In the genomic region with DNA sequence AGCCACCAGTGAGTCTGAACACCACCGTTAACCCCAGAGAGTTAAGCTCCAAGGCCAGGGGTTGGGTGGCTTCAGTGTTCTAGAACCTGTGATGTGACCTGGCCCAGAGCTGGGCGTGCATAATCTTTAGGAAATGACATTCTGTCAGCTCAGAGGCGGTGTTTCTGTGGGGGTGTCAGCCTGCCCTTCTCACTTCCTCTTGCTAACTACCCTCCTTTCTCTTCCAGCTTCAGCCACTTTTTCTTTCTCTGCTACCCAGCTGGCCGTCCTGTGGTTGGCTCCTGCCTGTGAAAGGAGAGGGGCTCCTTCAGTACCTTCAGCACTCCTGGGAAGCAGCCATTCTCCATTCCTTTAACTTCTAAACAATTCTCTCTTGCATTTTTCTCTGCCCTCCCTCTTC, we compare ENCODE assay signal across 28 mouse cellular contexts. TPM values are rescaled to one million over a fixed set of nuclear protein-coding genes. Genes with fewer than 3 reads are reported as not detected.
A peak's percentile ranks its signal among the peaks of the same experiment; 100 is the strongest.
DNase-seq lines count a peak whose midpoint lies in the region; ATAC-seq lines count a peak whose summit lies in the region.
"Had no signal": no experiment of that assay in that cellular context is flagged by ENCODE, and none has a peak within 500 bp of the region (broad histone marks: within the 10 kb centered on the region; RNA-seq: fewer than 3 reads in every experiment).

No protein-coding gene starts in this region.

- no peaks in the 10 kb centered on the region for H3K27me3 ChIP-seq in heart, embryonic 11.5 days (ENCODE audit: control insufficient read depth, insufficient read depth, low read length)
- H3K27me3 ChIP-seq in liver, embryonic 12.5 days (replicated peaks): no peaks in the 10 kb centered on the region
- H3K27me3 ChIP-seq: heart, embryonic 15.5 days; intestine, embryonic 15.5 days; neural tube, embryonic 15.5 days had no signal

- ATAC-seq in heart, embryonic 11.5 days (replicated peaks; ENCODE audit: insufficient number of reproducible peaks, low FRiP score, low TSS enrichment): no peak
- peak; percentile 64 for ATAC-seq in common myeloid progenitor, adult 5-6 weeks (replicated peaks; ENCODE audit: low read depth, poor library complexity, severe bottlenecking)
- peak; percentile 68 for ATAC-seq in monocyte, adult 5-6 weeks (replicated peaks; ENCODE audit: insufficient number of reproducible peaks, low FRiP score, low TSS enrichment, poor library complexity, severe bottlenecking)
- no peak for ATAC-seq in liver, embryonic 12.5 days
- ATAC-seq: activated CD4-positive, CD25-positive, alpha-beta regulatory T cell, adult 4 months; forebrain, embryonic 16.5 days; hindbrain, embryonic 16.5 days; intestine, embryonic 15.5 days; midbrain, embryonic 16.5 days had no signal

- H3K4me3 ChIP-seq in heart, embryonic 11.5 days (ENCODE audit: low read depth, low read length): no peak overlapping the region
- no peak overlapping the region for H3K4me3 ChIP-seq in liver, embryonic 12.5 days
- H3K4me3 ChIP-seq: forebrain, embryonic 10.5 days; heart, adult 2 months; heart, embryonic 15.5 days; intestine, embryonic 15.5 days; midbrain, embryonic 10.5 days; neural tube, embryonic 15.5 days had no signal

- no peaks in the 10 kb centered on the region for H3K9me3 ChIP-seq in heart, embryonic 11.5 days (replicated peaks; ENCODE audit: control insufficient read depth, low read length)
- no peaks in the 10 kb centered on the region for H3K9me3 ChIP-seq in liver, embryonic 12.5 days (replicated peaks)
- H3K9me3 ChIP-seq: forebrain, embryonic 10.5 days; heart, embryonic 15.5 days; intestine, embryonic 15.5 days; midbrain, embryonic 10.5 days; neural tube, embryonic 15.5 days had no signal

- H3K36me3 ChIP-seq in heart, embryonic 11.5 days (ENCODE audit: control insufficient read depth, insufficient read depth, low read length): no peaks in the 10 kb centered on the region
- H3K36me3 ChIP-seq in liver, embryonic 12.5 days: no peaks in the 10 kb centered on the region
- H3K36me3 ChIP-seq: forebrain, embryonic 10.5 days; G1E; heart, embryonic 15.5 days; intestine, embryonic 15.5 days; midbrain, embryonic 10.5 days; neural tube, embryonic 15.5 days had no signal

- H3K4me1 ChIP-seq in heart, embryonic 11.5 days (ENCODE audit: control insufficient read depth, insufficient read depth, low read length): peaks cover 13% of the 10 kb centered on the region
- no peaks in the 10 kb centered on the region for H3K4me1 ChIP-seq in liver, embryonic 12.5 days
- H3K4me1 ChIP-seq: neural tube, embryonic 15.5 days had no signal

- no peak overlapping the region for H3K4me2 ChIP-seq in heart, embryonic 11.5 days
- H3K4me2 ChIP-seq in liver, embryonic 12.5 days: no peak overlapping the region
- H3K4me2 ChIP-seq: heart, embryonic 15.5 days; intestine, embryonic 15.5 days; neural tube, embryonic 15.5 days had no signal

- H3K27ac ChIP-seq in heart, embryonic 11.5 days (ENCODE audit: low read depth, low read length): no peak overlapping the region
- no peak overlapping the region for H3K27ac ChIP-seq in liver, embryonic 12.5 days
- H3K27ac ChIP-seq: forebrain, embryonic 10.5 days; heart, adult 2 months; heart, embryonic 15.5 days; intestine, embryonic 15.5 days; midbrain, embryonic 10.5 days; neural tube, embryonic 15.5 days; stomach, postnatal 0 days had no signal

- WGBS in heart, embryonic 11.5 days (ENCODE audit: insufficient replicate concordance): 47% methylated on average over 4 of the region's 4 CpGs
- WGBS in liver, embryonic 12.5 days (ENCODE audit: insufficient replicate concordance): 25% methylated on average over 4 of the region's 4 CpGs

- peak; percentile 95 for DNase-seq in heart, adult 11 months
- DNase-seq in CD4-positive helper T cell, adult 2 months (ENCODE audit: low read depth, low spot score): peak; percentile 5
- DNase-seq in urinary bladder, adult 2 months (ENCODE audit: low spot score): no peak
- DNase-seq in MN1 (ENCODE audit: low spot score): no peak
- DNase-seq: adrenal gland, postnatal 10 days; cerebellum, adult 9-10 months; gastrocnemius, postnatal 14 days; heart, adult 2 months; heart, postnatal 36 days; kidney, adult 8-10 months; kidney, postnatal 14 days; lung, adult 2 months; lung, postnatal 14 days had no signal

- H3K9ac ChIP-seq in heart, embryonic 11.5 days (ENCODE audit: low read depth, low read length): no peak overlapping the region
- H3K9ac ChIP-seq in liver, embryonic 12.5 days: no peak overlapping the region
- H3K9ac ChIP-seq: heart, embryonic 15.5 days; intestine, embryonic 15.5 days; neural tube, embryonic 15.5 days had no signal

RNA-seq across cellular contexts. Expression of a gene that starts 24.3 kb away (rescaled TPM):
- polyA plus RNA-seq in heart, embryonic 11.5 days (2014; fragmentation: Nextera tagmentation; extraction: Ambion mirVana): 5.3 and 5.4 TPM in 2 replicates
- 0.92 and 3.2 TPM in 2 replicates for total RNA-seq in common myeloid progenitor, adult 5-6 weeks (2017)
- 12.4 to 34.6 TPM (median 19.5 TPM) in 3 replicates for total RNA-seq in monocyte, adult 5-6 weeks (2017)
- polyA plus RNA-seq in urinary bladder, adult 2 months (2012; rRNA removed): 10.5 and 16.2 TPM in 2 replicates
- 1.8 and 2.1 TPM in 2 replicates for polyA plus RNA-seq in liver, embryonic 12.5 days (2016; fragmentation: Nextera tagmentation; extraction: Ambion mirVana)
- polyA plus RNA-seq: G1E had no signal

Comparison
In these comparisons a context has a peak if more than half of its experiments do, and no peak if none do; other contexts are left out.
1. DNase-seq: peak in heart, adult 11 months (single experiment) and CD4-positive helper T cell, adult 2 months (single experiment); none in urinary bladder, adult 2 months (single experiment) and MN1 (single experiment).
2. ATAC-seq: peak in common myeloid progenitor, adult 5-6 weeks (single experiment) and monocyte, adult 5-6 weeks (single experiment); none in heart, embryonic 11.5 days (single experiment) and liver, embryonic 12.5 days (single experiment).